Mouse (Mus musculus) 3T3-L1 (cell line): ENCODE measurements around the gene Cntn2.

Experiments used
- DNase-seq: peaks from one replicate; pipeline ENCODE4 v3.0.0-alpha.2; 2015; ENCODE audit warnings: low read depth, low spot score

Cntn2 gene

DNA sequence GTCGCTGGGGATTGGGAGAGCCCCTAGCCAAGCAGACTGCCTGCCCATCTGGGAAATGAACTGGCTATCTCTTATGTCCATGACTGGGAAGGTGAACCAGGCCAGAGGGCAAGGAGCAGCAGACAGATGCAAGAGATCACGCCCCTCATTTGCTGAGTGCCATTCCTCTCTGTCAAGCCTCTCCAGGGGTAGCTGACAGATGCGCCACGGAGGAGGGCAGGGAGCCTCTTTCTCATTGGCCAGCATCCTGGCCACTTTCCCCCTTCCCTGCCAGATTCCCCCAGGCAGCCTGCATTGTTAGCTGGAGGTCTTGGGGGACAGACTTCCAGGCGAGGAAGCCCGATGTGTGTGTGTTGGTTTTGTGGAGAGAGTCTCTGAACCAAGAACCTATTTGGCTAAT lies 16.0 kb upstream of the Cntn2 start:
- DNase-seq: no peak

DNA sequence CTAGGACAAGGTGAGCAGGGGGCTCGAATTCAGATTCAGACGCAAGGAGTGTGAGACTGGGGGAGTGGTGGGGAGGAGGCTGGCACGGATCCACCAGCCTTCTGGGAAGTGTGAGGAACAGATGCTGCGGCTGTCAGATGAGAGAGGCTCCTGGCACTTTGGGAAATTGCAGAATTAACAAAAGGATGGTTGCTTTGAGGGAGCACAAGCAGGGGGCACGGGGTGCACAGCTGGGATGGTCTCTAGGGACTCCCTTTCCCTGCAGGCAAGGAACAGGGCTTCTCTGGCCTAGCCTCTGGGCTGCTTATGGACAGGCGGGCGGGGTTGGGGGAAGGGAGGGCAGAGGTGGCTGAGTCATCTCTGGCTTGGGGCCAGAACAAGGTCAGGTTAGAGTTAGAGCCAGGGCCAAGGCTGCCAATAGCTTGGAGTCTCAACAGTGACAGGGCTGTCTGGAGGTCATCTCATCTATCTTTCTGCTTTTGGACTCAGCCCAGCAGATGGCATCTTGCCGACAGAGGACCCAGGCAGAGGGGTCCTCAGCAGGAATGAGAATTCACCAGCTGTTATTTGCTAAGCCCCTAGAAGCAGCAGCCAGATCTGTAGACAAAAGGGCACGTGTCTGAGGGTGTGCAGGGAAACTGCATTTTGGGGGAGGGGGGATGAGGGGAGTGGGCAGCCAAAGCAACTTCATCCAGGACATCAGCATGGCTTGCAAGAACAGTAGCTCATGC lies 15.0 kb upstream of the Cntn2 start:
- DNase-seq: peak; percentile 68

DNA sequence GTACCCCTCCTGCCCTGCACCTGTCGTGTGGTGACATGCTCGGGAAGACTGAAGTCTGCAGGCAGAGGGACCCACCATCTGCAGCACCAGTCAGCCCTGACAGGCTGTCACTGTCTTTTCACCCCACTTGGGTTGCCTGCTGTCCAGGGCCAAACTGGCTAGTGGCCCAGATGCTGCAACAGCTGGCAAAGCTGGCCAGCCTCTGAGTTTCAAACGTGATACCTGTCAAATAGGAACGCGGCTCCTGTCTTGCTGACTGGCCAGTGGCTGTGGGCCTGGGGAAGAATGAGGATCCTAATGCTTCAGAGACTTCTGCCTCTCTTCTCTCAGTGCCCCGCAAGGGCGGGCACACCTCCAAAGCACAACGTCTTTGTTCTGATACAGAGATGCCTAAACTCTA lies 733 bp upstream of the Cntn2 start:
- DNase-seq: no peak

DNA sequence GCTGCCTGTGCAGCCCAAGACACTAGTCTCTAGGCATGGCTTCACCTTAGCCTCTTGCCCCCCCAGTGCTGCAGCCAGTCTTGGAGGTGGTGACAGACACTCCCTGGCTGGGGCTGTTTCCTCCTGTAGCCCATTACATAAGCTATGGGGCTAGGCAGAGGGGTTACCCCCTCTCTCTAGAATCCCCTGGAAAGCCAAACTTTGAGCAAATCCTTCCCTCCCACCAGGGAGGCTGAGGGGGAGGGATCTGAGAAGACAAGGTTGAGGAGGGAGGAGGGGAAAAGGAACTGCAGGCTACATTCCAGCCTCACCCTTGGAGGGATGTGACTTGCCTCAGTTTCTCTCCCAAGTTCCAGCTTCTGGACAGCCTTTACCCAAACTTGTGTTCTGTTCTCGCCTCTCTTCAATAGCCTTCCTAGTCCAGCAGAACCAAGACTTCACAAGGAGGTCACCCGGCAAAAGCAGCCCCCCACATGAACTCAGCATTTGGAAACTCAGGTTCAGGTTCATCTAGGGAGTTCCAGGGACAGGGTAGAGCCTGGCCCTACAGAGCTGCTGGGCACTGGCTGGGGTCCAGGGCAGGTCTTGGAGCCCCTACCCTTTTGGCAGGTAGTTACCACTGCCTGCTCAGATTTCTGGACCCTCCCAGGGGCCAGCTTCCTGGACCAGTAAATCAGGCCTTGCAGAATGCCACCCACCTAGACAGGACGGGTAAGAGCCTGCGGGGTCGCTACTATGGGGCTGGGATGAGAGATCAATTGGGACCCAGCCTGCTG lies 1.0 kb downstream of the Cntn2 start:
- DNase-seq: no peak

DNA sequence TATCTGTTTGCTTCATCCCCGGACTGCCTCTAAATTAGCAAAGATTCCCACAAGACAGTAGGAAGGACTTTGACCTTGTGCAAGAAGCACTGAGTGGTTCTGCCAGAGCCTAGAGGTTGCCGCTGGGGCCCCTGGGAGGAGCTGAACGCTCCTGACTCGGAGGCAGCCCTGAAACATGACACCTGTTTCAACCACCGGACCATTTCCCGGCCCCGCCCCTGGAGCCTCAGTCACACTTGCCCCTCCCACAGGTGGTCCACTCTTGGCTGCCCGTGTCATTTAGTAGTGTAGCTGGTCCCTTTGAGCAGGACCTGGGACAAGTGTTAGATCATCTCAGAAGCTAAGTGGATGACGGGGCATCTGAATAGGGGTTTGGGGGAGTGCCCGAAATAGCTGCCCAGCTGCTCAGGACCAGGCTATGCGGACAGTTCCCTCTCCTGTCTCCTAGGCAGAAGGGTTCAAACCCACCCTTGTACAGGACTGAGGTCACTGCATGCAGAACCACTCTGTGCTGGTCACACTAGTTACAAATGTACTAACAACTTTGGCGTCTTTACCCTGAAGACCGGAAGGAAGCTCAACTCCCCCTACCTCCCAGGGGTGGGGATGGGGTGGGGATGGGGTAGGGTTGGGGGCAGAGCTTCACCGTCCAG lies 1.8 kb downstream of the Cntn2 start:
- no peak for DNase-seq

DNA sequence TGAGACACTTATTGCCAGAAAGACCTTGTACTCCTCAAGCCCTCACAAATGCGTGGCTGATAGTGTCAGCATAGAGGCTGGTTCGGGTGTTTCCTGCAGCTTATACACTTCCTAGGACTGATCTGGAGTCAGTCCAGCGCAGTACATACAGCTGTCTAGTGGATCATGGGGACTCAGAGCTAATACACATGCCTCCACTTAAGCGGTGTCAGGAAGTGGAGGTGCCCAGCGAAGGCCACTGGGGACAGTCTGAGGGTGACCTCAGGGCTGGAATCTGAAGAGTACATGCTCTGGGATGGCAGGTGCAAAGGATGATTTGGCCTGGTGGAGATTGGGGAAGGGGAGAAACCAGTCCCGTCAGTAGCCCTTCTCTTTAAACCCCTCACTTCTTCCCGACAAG lies 2.4 kb downstream of the Cntn2 start:
- DNase-seq: no peak

DNA sequence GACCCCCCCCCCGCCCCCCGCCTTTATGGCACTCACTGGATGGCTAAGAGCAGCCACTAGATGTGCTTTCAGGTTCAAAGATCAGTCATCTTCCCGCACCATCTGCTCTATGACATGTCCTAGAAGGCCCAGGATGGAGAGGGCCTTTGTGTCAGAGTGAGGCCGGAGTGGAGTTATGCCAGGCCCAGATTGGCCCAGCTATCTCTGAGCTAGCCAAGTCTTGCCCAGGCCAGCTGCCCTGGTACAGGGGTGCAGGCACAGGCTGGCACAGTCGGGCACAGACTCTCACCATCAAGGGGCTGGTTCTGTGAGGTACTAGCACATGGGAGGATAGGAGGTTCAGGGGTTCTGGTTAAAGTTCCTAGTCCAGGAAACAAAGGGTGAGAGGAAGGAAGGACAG lies 5.3 kb downstream of the Cntn2 start:
- DNase-seq: no peak

DNA sequence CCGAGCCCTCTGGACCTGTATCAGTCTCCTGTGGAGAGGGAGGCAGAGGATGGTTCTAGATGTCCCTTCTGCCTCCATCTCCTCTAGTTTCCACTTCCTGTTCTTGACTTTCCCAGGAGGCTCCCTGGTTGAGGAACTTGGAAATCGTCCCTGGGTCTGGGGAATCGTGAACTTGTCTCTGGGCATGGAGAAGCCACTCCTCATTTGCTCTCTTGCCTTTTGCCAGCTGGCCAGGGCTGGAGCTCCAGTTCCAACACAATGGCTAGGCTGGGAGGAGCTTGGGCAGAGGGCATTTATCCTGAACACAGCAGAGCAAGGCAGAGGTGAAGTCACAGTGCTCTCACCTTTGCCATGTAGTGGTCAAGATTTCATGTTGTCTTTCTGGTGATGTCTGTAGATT lies 6.6 kb downstream of the Cntn2 start:
- DNase-seq: no peak

DNA sequence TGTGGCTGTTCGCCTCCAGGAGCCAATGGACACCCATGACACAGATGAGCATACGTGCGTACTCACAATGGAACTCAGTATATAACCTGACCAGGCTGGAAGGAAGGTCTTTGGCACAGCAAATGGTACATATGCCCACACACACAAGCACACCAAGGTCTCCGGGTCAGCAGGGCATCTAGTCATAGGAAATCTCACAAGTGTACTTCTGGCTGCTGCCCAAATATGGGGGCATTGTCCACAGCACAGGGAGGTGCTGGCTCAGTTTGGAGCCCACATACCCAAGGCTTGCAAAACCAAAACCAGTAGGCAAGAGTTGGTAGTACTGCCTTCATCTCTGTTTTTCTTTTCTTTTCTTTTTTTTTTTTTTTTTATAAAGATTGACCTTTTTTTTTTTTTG lies 7.5 kb downstream of the Cntn2 start:
- no peak for DNase-seq

DNA sequence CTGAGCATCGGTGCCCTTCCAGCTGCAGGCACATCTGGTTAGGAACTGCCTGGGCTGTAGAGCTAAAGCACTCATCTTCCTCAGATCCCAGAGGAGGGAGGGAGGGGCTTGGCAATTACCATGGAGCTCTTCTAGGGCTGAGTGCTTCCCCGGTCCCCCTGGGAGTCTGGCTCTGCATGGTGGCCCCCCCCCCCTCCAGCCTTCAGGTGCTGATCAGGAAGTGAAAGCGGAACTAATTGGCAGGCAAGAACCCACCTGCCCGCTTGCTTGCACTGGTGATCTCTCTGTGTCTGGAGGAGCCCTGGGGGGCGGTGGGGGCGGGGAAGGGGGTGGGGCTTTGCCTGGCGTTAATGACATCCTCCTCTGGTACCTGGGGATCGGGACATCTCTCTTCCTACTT lies 9.2 kb downstream of the Cntn2 start:
- DNase-seq: no peak

DNA sequence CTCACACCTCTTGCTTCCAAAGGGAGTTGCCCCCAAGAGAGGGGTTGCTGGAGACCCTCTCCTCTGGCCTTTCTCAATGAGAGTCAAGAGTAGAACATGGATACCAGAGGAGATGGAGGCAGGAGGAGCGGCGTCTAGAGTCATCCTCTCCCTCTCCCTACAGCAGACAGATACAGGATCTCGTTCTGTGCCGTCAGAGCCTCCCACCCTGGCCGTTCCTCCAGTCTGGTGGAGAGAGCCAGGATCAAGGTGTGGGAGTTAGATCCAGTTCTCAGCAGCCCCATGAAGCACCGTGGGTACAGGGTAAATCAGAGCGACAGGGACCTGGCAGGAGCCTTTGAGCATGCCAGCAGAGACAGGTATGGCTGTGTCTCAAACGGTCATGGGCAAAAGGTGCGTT lies 10.5 kb downstream of the Cntn2 start:
- DNase-seq: no peak

DNA sequence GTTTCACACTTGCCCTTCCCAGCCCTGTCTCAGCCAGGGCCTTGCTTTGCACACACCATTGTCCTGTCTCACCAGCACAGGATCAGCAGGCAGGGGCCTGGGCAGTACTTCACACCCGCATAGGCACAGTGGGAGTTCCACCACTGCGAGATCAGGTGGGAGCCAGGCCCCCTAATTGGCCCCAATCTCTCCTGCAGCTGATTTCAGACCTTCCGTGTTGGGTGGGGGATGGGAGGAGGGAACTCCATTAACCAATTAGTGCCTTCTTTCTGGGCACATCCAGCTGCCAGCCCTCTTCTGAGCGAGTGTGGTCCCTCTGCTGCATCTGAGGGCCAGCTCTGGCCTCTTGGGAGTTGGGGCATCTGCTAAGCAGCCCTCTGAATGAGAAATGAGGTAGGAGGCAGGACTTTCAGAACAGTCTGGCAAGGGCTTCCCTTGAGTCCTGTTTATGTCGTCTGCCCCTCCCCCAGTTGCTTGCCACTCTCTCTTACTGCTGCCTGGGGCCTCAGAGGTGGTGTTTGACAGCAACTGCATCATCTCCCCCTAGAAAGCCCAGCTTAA lies 12.3 kb downstream of the Cntn2 start:
- DNase-seq: no peak

DNA sequence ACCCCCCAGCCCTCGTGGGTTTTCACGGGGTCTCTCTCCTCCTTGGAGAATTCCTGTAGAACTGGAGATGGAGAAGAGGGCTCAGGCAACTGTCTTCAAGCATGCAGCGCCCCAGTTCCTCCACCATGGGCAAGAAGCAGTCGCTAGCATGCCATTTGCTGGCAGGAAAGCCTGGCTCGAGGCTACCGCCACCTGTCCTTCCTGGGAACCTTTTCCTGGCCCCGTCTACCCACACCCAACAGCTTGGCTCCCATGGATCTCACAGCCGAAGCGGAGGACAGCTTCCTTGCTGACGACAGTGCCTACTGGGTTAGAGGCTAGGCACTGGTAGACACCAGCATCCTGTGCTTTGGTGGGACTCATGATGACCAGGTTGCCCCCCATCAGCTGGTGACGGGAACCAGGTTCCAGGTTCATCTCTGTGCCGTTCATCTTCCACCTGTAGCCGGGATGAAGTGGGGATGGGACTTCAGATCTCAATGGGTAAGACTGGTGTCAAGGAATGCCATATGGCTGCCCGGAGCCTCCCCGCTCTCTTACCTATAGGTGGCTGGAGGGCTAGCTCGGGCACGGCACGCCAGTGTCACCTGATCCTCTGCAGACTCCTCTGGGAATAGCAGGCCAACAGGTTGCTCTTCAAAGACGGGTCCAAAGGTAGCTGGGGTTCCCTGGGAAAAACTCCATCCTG lies 14.3 kb downstream of the Cntn2 start:
- no peak for DNase-seq

DNA sequence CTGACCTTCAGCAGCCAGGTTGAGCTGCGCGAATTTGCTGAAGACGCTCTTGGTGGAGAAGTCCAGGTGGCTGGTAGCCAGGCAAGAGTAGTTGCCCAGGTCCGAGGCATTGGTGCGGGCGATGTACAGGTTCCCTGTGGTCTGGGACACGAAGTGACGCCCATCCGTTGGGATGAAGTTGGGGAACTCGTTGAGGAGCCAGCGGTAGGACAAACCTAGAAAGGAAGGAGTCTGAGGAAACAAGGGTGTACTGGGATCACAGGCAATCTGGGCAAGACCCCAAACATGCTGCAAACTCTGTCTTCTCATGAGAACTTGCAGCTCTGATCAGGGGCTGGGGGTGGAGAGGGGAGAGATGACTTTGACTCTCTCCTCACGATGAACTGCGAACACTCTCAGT lies 15.0 kb downstream of the Cntn2 start:
- DNase-seq: no peak

DNA sequence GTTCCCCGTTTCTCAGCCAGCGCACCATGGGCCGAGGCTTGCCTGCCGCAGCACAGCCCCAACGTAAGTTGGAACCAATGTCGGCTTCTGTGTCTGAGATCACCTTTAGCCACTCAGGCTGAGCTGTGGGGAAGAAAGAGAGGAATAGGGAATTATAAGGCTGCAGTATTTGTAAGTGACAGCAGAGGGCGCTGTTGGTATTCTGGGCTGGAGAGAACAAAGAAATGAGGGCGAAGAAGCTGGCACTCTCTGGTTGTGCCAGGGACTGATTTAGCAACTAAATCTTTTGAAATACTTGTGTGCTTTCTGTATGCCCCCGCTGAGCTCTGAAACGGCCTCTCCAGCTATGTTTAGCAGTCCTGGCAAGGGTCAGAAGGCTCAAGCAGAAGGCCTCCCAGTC lies 17.2 kb downstream of the Cntn2 start:
- peak; percentile 79 for DNase-seq

DNA sequence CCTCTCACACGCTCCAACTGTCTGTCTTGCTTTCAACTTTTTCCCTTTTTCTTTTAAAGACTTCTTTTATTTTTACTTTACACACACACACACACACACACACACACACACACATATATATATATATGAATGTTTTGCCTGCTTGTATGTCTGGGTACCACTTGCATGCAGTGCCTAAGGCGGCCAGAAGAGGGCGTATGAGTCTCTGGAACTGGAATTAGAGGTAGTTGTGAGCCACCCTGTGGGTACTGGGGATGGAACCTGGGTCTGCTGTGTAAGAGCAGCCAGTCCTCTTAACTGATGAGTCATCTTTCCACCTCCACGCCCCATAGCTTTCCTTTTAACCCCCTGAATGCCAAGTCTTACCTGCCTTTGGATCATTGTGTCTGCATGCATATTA lies 19.1 kb downstream of the Cntn2 start:
- DNase-seq: peak; percentile 42

DNA sequence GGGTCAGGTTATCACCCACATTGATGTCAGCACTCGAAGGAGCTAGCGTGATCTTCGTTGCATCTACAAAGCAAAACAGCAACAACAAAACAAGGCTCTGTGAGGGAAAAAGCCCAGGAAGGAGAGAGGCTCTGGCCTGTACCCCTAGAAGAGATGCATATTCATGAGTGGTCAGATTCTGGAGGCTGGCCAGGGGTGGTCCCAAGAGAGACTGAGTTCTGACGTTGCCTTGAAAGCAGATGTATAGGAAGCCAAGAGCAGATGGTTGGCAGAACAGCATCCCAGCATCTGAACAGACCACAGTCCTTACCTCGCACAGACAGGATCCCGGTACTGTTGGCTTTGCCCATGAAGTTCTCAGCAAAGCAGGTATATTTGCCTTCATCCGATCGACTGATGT lies 20.0 kb downstream of the Cntn2 start:
- no peak for DNase-seq

DNA sequence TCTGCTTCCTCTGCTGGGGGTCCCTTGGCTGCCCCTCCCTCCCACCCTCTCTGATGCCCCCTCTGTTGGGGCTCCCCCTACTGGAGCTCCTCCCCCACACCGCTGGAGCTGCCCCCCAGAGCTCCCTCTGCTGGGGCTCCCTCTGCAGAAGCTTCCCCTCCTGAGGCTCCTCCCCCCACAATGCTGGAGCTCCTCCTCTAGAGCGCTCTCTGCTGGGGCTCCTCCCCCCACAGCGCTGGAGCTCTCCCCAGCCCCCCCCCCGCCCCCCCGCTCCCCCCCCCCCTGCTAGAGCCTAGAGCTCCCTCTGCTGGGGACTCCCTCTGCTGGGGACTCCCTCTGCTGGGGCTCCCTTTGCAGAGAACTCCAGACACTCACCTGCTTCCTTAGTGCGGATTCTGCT lies 22.3 kb downstream of the Cntn2 start:
- peak; percentile 7 for DNase-seq

DNA sequence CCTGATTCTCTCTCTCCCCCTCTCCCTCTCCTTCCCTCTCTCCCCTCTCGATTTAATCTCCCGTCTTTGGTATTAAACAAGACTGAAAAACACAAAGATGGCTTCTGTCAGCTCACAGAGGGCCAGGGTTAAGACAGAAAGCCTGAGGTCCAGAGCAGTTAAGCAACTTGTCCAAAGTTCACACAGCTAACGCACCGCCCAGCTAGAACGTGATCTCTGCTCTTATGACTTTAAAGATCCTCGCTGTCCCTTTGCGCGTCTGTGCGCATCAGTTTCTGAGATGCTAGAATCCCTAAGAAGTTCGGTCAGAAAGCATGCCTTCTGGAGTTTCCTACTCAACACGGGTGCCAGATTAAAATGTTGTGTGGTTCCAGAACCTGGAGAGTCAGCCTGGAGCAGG lies 23.3 kb downstream of the Cntn2 start:
- no peak for DNase-seq

DNA sequence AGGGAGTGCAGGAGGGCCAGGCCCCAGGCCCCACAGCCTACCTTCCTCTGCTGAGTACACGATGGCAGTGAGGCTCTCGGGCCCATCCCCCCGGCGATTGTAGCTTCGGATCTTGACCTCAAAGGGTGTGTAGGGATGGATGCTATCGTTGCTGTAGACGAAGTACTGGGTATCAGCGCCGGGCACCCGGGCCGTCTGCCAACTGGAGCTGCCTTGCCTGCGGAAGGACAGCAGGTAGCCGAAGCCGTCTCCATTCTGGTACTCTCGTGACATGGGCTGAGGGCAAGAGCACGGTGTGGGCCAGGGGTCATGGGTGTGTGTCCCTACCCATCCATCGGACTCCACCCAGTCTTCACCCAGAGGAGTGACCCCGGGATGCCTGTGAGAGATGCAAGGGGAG lies 24.4 kb downstream of the Cntn2 start:
- no peak for DNase-seq

DNA sequence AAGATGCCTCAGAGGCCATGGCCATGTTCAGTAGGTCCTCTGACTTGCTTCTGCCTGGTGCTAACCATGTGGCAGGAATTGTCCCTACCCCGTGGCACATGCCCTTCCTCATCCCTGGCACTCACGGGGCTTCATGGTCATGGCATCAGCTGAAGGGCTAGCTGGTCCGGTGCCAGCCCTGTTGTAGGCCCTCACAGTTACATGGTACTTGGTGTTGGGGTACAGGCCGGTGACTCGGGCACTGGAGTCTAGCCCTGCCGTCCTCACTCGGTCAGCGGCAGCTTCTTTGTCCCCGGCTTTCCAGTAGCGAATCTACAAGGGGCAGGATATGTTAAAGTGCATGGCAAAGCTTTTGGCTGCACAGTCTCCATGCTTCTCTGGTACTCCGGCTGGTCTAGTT lies 26.3 kb downstream of the Cntn2 start:
- DNase-seq: no peak

DNA sequence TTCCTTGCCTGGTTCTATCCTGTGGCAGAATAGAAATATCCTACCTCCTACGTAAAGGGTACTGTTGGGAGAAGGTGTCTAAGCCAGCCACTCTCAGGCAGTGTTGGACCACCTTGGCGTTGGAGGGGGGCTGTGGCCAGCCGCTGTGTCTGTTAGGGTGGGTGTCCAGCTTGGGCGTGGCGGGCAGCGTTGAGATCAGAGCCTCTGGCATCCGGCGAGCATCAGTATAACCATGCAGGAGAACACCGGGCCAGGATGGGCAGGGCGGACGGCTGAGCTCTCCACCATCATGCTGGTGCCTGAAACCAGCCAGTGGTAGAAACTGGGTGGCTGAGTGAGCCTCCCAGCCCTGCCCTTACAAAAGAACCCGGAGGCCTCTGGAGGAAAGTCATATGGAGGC lies 27.7 kb downstream of the Cntn2 start:
- no peak for DNase-seq
